Mouse (Mus musculus): Measurements from ENCODE around the gene Jak1. TPM values are rescaled to one million over a fixed set of nuclear protein-coding genes. Genes with fewer than 3 reads are reported as not detected.

The Jak1 gene
- polyA plus RNA-seq, 1 experiment from 2014 or later, result 85.0 TPM

DNA sequence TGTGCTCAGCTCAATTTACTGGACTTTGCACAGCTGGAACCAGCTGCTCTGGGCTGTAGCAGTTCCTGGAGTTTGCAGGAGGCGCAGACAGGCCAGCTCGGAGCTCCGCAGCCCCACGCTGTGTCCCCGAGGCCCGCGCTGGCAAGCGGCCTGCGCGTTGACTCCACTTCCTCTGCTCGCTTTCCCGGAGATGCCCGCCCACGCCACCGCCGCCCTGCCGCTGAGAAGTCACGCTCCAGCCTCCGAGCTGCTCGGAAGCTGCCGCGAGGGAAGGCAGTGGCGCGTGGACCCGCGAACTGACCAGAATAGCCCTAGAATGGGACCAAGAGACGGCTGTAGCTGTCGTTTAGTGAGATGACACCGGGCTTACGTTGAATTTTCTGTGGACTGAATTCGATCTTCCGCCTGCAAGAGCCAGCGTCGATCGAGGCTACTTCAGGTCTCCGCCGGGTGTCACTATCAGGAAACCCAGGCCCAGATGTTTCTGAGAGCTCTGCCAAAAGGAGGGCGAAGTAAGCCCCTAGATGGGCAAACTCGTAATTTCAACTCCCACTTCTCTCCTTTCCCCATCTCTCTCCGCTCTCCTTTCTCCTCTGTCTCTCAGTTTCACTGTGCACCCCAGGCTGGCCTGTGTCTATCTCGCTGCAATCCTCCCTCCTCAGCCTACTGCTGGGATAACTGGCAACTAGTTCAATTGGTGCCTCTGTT, 27.1 kb upstream of the Jak1 start:
- peak; percentile 21; the same call in 1 of the 2 replicates for TF ChIP-seq CTCF (IDR thresholded peaks at IDR 0.05; ENCODE audit: low read depth)
- Histone ChIP-seq H3K4me3 (ENCODE audit: low read depth, low read length) (peak overlapping the region; percentile 46), H3K9ac (peak overlapping the region; percentile 55; the same call in 1 of the 2 replicates), H3K36me3 (ENCODE audit: insufficient read depth) (no peaks in the 10 kb centered on the region), H3K9me3 (ENCODE audit: low read depth, low read length) (no peaks in the 10 kb centered on the region), H3K27me3 (ENCODE audit: insufficient read depth, low read length) (peaks cover 10% of the 10 kb centered on the region), H3K27ac (ENCODE audit: low read depth) (peak overlapping the region; percentile 81), H3K4me1 (ENCODE audit: insufficient read depth) (peaks cover 13% of the 10 kb centered on the region), H3K4me2 (peak overlapping the region; percentile 91)
- peak; percentile 95 for ATAC-seq (ENCODE audit: insufficient read depth)
- DNase-seq, result peak; percentile 94
- 2% methylated on average over 41 of the region's 41 CpGs for WGBS

DNA sequence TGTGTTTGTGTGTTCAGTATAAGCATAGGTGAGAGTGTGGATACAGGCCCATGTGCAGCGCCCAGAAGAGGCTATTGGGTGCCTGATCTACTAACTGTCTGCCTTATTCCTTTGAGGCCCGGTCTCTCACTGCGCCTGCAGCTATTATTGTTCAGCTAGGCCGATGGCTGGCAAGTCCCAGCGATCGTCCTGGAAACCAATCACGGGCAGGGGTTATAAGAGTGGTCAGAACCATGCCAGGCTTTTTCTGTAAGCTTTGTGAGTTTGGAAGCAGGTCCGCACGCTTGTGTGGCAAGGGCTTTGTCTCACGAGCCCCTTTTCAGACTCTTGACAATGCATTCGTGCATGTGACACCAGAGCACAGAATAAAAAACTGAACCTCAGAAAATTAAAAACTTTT, 23.2 kb upstream of the Jak1 start:
- H3K36me3 ChIP-seq (ENCODE audit: insufficient read depth), result no peaks in the 10 kb centered on the region
- WGBS, result 83% methylated on average over 11 of the region's 11 CpGs
- peaks cover 6% of the 10 kb centered on the region for H3K27me3 ChIP-seq (ENCODE audit: insufficient read depth, low read length)
- no peak overlapping the region for H3K9ac ChIP-seq
- no peak for DNase-seq
- H3K4me1 ChIP-seq (ENCODE audit: insufficient read depth), result peaks cover 10% of the 10 kb centered on the region
- no peak for ATAC-seq (ENCODE audit: insufficient read depth)
- no peak overlapping the region for H3K4me2 ChIP-seq
- TF ChIP-seq CTCF (IDR thresholded peaks at IDR 0.05; ENCODE audit: low read depth), result no peak
- H3K9me3 ChIP-seq (ENCODE audit: low read depth, low read length), result no peaks in the 10 kb centered on the region
- H3K27ac ChIP-seq (ENCODE audit: low read depth), result no peak overlapping the region
- H3K4me3 ChIP-seq (ENCODE audit: low read depth, low read length), result no peak overlapping the region

DNA sequence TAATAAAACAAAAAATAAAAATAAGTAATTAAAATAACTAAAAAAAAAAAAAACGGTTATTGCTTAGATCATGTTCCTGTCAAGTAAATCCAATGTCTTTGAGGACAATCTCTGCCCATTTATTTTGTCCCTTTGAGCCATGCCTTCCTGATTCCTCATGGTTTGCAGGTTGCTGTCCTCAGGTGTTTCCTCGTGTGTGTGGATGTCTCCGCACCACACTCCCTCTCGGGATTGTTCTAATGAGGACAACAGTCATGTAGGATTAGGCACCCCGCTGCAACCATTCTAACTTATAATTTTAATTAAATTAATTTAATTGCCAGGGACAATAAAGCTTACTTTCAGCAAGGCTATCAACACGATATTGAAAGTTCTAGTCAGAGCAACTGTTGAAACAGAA, 21.5 kb upstream of the Jak1 start:
- DNase-seq (no peak), ATAC-seq (ENCODE audit: insufficient read depth) (no peak)
- no peak overlapping the region for H3K27ac ChIP-seq (ENCODE audit: low read depth)
- no peaks in the 10 kb centered on the region for H3K4me1 ChIP-seq (ENCODE audit: insufficient read depth)
- H3K9me3 ChIP-seq (ENCODE audit: low read depth, low read length), result no peaks in the 10 kb centered on the region
- TF ChIP-seq CTCF (IDR thresholded peaks at IDR 0.05; ENCODE audit: low read depth), result no peak
- no peak overlapping the region for H3K4me2 ChIP-seq
- H3K4me3 ChIP-seq (ENCODE audit: low read depth, low read length), result no peak overlapping the region
- H3K27me3 ChIP-seq (ENCODE audit: insufficient read depth, low read length), result no peaks in the 10 kb centered on the region
- WGBS, result 81% methylated on average over 6 of the region's 6 CpGs
- H3K36me3 ChIP-seq (ENCODE audit: insufficient read depth), result no peaks in the 10 kb centered on the region
- no peak overlapping the region for H3K9ac ChIP-seq

DNA sequence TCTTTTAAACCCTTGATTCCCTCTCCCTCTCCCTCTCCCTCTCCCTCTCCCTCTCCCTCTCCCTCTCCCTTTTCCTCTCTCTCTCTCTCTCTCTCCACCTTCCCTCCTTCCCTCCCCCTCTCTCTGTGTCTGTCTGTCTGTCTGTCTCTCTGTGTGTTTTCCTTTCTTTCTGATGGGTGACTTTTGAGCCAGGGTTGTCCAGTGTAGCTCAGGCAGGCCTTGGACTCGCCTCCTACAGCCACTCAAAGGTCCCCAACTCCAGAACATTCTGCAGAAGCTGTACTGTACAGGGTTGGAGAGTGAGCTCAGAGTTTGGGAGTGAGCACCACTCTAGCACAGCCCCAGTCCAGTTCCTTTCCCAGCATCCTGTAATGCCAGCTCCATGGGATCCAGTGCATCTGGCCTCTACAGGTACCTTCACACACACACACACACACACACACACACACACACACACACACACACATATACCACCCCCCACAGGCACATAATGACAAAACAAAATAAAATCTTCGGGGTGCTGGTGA, 20.9 kb upstream of the Jak1 start:
- Histone ChIP-seq H3K9me3 (ENCODE audit: low read depth, low read length) (no peaks in the 10 kb centered on the region), H3K9ac (no peak overlapping the region), H3K27me3 (ENCODE audit: insufficient read depth, low read length) (no peaks in the 10 kb centered on the region), H3K36me3 (ENCODE audit: insufficient read depth) (no peaks in the 10 kb centered on the region), H3K27ac (ENCODE audit: low read depth) (no peak overlapping the region), H3K4me2 (no peak overlapping the region), H3K4me3 (ENCODE audit: low read depth, low read length) (no peak overlapping the region), H3K4me1 (ENCODE audit: insufficient read depth) (no peaks in the 10 kb centered on the region)
- TF ChIP-seq CTCF (IDR thresholded peaks at IDR 0.05; ENCODE audit: low read depth), result no peak
- DNase-seq, result no peak
- WGBS, result 59% methylated on average over 2 of the region's 2 CpGs
- no peak for ATAC-seq (ENCODE audit: insufficient read depth)

DNA sequence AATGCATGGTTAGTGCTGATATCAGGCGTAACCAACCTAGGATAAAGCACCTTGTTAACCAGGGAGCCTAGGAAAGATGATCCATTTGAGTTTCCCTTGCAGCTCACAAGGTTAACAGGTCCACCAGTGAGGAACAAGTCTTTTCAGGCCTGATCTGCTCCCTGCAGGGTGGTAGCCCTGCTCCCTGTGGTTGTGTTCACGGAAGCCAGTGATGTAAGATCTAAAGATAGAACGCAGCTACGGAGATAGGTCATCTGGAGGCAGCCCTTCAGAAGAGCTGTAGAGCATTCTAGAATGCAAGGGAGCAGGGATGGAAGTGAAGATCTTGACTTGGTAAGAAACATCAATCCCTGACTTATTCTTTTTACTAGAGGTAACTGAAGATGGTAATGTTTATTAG, 18.9 kb upstream of the Jak1 start:
- Histone ChIP-seq H3K27ac (ENCODE audit: low read depth) (no peak overlapping the region), H3K9me3 (ENCODE audit: low read depth, low read length) (no peaks in the 10 kb centered on the region), H3K36me3 (ENCODE audit: insufficient read depth) (no peaks in the 10 kb centered on the region), H3K4me3 (ENCODE audit: low read depth, low read length) (no peak overlapping the region), H3K9ac (no peak overlapping the region), H3K4me2 (no peak overlapping the region), H3K4me1 (ENCODE audit: insufficient read depth) (no peaks in the 10 kb centered on the region), H3K27me3 (ENCODE audit: insufficient read depth, low read length) (no peaks in the 10 kb centered on the region)
- ATAC-seq (ENCODE audit: insufficient read depth), result no peak
- WGBS, result 63% methylated on average over 4 of the region's 4 CpGs
- TF ChIP-seq CTCF (IDR thresholded peaks at IDR 0.05; ENCODE audit: low read depth), result no peak
- no peak for DNase-seq

DNA sequence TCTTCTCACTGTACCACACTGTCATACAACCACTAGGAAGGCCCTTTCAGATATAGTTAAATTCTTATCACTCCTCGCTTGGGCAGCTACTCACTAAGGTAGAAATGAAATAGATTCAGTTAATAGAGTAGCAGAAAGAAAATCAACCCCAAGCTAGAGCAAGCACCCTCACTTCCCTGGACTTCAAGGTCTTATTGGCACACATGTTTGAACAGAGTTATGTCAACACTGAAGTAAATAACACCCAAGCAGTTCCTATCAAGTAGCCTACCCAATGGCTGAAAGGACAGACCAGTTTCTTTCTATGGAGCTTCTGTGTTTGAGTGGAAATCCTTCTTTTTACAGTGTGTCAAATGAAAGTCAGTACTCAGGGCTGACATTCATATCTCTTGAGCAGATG, 17.2 kb upstream of the Jak1 start:
- Histone ChIP-seq H3K4me2 (no peak overlapping the region), H3K36me3 (ENCODE audit: insufficient read depth) (no peaks in the 10 kb centered on the region), H3K27me3 (ENCODE audit: insufficient read depth, low read length) (no peaks in the 10 kb centered on the region), H3K9me3 (ENCODE audit: low read depth, low read length) (no peaks in the 10 kb centered on the region), H3K4me3 (ENCODE audit: low read depth, low read length) (no peak overlapping the region), H3K4me1 (ENCODE audit: insufficient read depth) (no peaks in the 10 kb centered on the region), H3K27ac (ENCODE audit: low read depth) (no peak overlapping the region), H3K9ac (no peak overlapping the region)
- TF ChIP-seq CTCF (IDR thresholded peaks at IDR 0.05; ENCODE audit: low read depth), result no peak
- 56% methylated on average over 1 of the region's 1 CpGs for WGBS
- ATAC-seq (ENCODE audit: insufficient read depth), result no peak
- DNase-seq, result no peak

DNA sequence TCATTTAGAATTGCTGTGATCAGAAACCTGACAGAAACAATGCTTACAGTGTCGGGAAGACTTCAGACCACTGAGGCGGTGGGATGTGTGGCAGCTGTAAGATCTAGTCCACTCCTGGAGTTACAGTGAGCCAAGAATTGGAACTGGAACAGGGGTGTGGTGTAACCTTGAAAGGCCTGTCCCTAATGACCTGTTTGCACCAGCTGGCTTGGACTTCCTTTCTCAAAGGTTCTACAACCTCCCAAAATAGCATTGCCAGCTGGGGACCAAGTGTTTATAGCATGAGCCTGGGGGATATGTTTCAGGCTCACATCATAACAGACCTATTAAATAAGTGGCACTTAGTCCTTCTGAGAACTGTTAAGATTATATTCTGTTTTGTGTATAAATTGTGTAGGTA, 15.0 kb upstream of the Jak1 start:
- no peak for DNase-seq
- no peaks in the 10 kb centered on the region for H3K4me1 ChIP-seq (ENCODE audit: insufficient read depth)

More for the DNA sequence above, 15.0 kb upstream of the Jak1 start:
- Histone ChIP-seq H3K27ac (ENCODE audit: low read depth) (no peak overlapping the region), H3K9ac (no peak overlapping the region), H3K4me3 (ENCODE audit: low read depth, low read length) (no peak overlapping the region), H3K36me3 (ENCODE audit: insufficient read depth) (no peaks in the 10 kb centered on the region), H3K4me2 (no peak overlapping the region), H3K27me3 (ENCODE audit: insufficient read depth, low read length) (no peaks in the 10 kb centered on the region), H3K9me3 (ENCODE audit: low read depth, low read length) (no peaks in the 10 kb centered on the region)
- 63% methylated on average over 2 of the region's 2 CpGs for WGBS
- ATAC-seq (ENCODE audit: insufficient read depth), result no peak
- no peak for TF ChIP-seq CTCF (IDR thresholded peaks at IDR 0.05; ENCODE audit: low read depth)

All from lung, embryonic 14.5 days (tissue).